Mouse (Mus musculus) heart, postnatal 25 days (tissue): ENCODE measurements around the gene Vmn2r57. TPM values are rescaled to one million over a fixed set of nuclear protein-coding genes. Genes with fewer than 3 reads are reported as not detected.
"Not testable (repeated sequence)": the region's sequence is repeated elsewhere in the genome, so short reads cannot be mapped to it uniquely, and the experiment has no call there.

Experiments
- DNase-seq: peaks from one replicate; pipeline ENCODE4 v3.0.0; 2022; ENCODE audit warnings: low spot score
- intact Hi-C: fragments of 180-260 bp; cut with DNase I; formaldehyde crosslinking; loops from one replicate; pipeline ENCODE4 v1.15.1; 2025
- total RNA-seq, 2 experiments: library from RNA; stranded (reverse); gene quantifications; 2 replicates each; pipeline ENCODE4 v1.2.3; 2021

Vmn2r57 gene
- under 1 TPM; 0.11 to 0.23 TPM for total RNA-seq

GRCm38 (mm10) chr7:41448596-41448995, at the start of gene Vmn2r57:
TSS of gene Vmn2r57 (minus strand) at chr7:41448696.
- DNase-seq, intact Hi-C loops: not testable (repeated sequence)

GRCm38 (mm10) chr7:41497871-41498270, 49.4 kb upstream of the Vmn2r57 start:
- intact Hi-C loops, result loop anchor here (2.0 kb wide), 1 partner anchor 135 kb away; the partner anchor contains the start of gene Zfp788
- DNase-seq, result no peak

GRCm38 (mm10) chr7:41451864-41452263, 3.4 kb upstream of the Vmn2r57 start:
- intact Hi-C loops, result no loop called here
- no peak for DNase-seq

GRCm38 (mm10) chr7:41394130-41394529, 54.4 kb downstream of the Vmn2r57 start:
- DNase-seq, result no peak
- intact Hi-C loops, result loop anchor here (2.0 to 10.0 kb wide), 2 partner anchors 101 to 241 kb away; partner anchors contain the start of gene Zfp788

GRCm38 (mm10) chr7:41393048-41393971, 55.2 kb downstream of the Vmn2r57 start, which contains the start of gene AI987944:
TSS of gene AI987944 (minus strand) at chr7:41393379.
- DNase-seq, result peak; percentile 68
- intact Hi-C loops, result loop anchor here (10.0 kb wide), 1 partner anchor 241 kb away; the partner anchor contains the start of gene Zfp788

Other genes starting within 250 kb of the Vmn2r57 start
- 10 to 100 TPM in 1 of 2 experiments, 1 to 10 TPM in 1; 7.7 to 11.5 TPM for gene AI987944, start 55.3 kb downstream of the Vmn2r57 start, total RNA-seq
- gene Gm20449, start 50.7 kb upstream of the Vmn2r57 start, total RNA-seq, result not detected
- gene AW146154, start 51.2 kb upstream of the Vmn2r57 start, total RNA-seq, result 1 to 10 TPM; 4.8 to 5.1 TPM
- gene Gm6871, start 125.0 kb upstream of the Vmn2r57 start, total RNA-seq, result not detected
- gene 2610021A01Rik, start 150.5 kb upstream of the Vmn2r57 start, total RNA-seq, result 10 to 100 TPM; 10.2 to 10.8 TPM
- gene Zfp788, start 184.5 kb upstream of the Vmn2r57 start, total RNA-seq, result 1 to 10 TPM; 7.6 to 8.9 TPM